ENCODE assay signal across 25 mouse cellular contexts in the genomic region with DNA sequence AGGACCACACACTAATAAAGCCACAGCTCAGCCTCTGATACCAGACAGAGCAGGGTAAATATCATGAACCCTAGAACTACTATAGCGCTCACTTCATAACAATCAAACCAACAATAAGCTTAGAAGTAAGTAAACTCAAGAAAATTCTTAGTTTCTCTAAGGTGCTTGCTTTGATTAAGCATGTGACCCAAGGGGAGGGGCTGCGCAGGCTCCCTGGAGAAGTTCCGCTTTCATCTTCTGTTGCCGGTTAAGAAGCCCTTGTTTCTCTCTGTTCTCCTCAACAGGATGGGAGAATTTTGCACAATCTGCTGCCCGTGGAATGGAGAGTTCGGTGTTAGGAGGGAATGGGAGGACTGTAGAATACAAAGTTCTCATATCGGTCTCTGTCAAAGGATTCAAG. TPM values are rescaled to one million over a fixed set of nuclear protein-coding genes. Genes with fewer than 3 reads are reported as not detected.
DNase-seq lines count a peak whose midpoint lies in the region; ATAC-seq and TF ChIP-seq lines count a peak whose summit lies in the region.
"Had no signal": no experiment of that assay in that cellular context is flagged by ENCODE, and none has a peak within 500 bp of the region (broad histone marks: within the 10 kb centered on the region; RNA-seq: fewer than 3 reads in every experiment).

No protein-coding gene starts in this region.

- no peak for DNase-seq in testis, postnatal 14 days (ENCODE audit: low spot score)
- DNase-seq in left cerebral cortex, adult 18-20 months (ENCODE audit: low spot score in 2 of 2): no peak
- no peak for DNase-seq in thymus, postnatal 36 days
- DNase-seq: adrenal gland, adult 8-10 months; adrenal gland, postnatal 14 days; adrenal gland, postnatal 36 days; cerebellum, adult 11-12 months; cerebellum, adult 2 months; cerebellum, adult 9-10 months; cerebellum, postnatal 10 days; cerebellum, postnatal 25 days; forebrain, postnatal 0 days had no signal

- H3K4me3 ChIP-seq in testis, adult 2 months (ENCODE audit: control insufficient read depth, low read depth, low read length): 0 out of 2 replicates have a peak overlapping the region, but pooled peaks have one; percentile 24
- H3K4me3 ChIP-seq: embryonic facial prominence, embryonic 10.5 days; embryonic facial prominence, embryonic 12.5 days; forebrain, embryonic 13.5 days; forebrain, embryonic 15.5 days had no signal

- H3K4me1 ChIP-seq in testis, adult 2 months (ENCODE audit: control insufficient read depth, insufficient read depth, low read length): peaks cover 3% of the 10 kb centered on the region; the same call in 1 of the 2 replicates
- H3K4me1 ChIP-seq: embryonic facial prominence, embryonic 10.5 days; embryonic facial prominence, embryonic 12.5 days had no signal

- no peak overlapping the region for H3K27ac ChIP-seq in testis, adult 2 months (ENCODE audit: control insufficient read depth, insufficient read depth, low read depth, low read length)
- H3K27ac ChIP-seq: embryonic facial prominence, embryonic 10.5 days; embryonic facial prominence, embryonic 12.5 days; forebrain, embryonic 13.5 days; forebrain, embryonic 15.5 days had no signal

- peak; percentile 44 for ATAC-seq in granulocyte monocyte progenitor cell, adult 5-6 weeks (replicated peaks; ENCODE audit: poor library complexity, severe bottlenecking)
- ATAC-seq: activated CD4-positive, CD25-positive, alpha-beta regulatory T cell, adult 4 months; forebrain, embryonic 13.5 days; forebrain, embryonic 15.5 days; forebrain, postnatal 0 days; Patski had no signal

- H3K27me3 ChIP-seq in testis, adult 2 months (ENCODE audit: control insufficient read depth, insufficient read depth, low read length): no peaks in the 10 kb centered on the region
- H3K27me3 ChIP-seq: embryonic facial prominence, embryonic 12.5 days; forebrain, embryonic 13.5 days; forebrain, embryonic 15.5 days had no signal

- no peak for TF ChIP-seq POLR2A in testis, adult 2 months (IDR thresholded peaks at IDR 0.05; ENCODE audit: control insufficient read depth, low read depth, low read length)

- H3K36me3 ChIP-seq in testis, adult 2 months (ENCODE audit: control insufficient read depth, insufficient read depth, low read length): no peaks in the 10 kb centered on the region
- H3K36me3 ChIP-seq: embryonic facial prominence, embryonic 10.5 days; embryonic facial prominence, embryonic 12.5 days; forebrain, embryonic 15.5 days; G1E had no signal

- TF ChIP-seq CTCF in testis, adult 2 months (IDR thresholded peaks at IDR 0.05; ENCODE audit: control insufficient read depth, insufficient read depth, insufficient replicate concordance, low read depth, low read length): no peak

RNA-seq across cellular contexts. Expression of a gene that starts 6.4 kb away (rescaled TPM):
- 0.23 and 0.35 TPM in 2 replicates for polyA plus RNA-seq in testis, adult 2 months (2012; rRNA removed)
- total RNA-seq in granulocyte monocyte progenitor cell, adult 5-6 weeks (2014; fragmentation: Nextera tagmentation): not detected in 2 replicates
- total RNA-seq in granulocyte monocyte progenitor cell, adult 5-6 weeks (2017): not detected in 2 replicates
- under 1 TPM; 0.09 to 0.12 TPM for total RNA-seq in left cerebral cortex, adult 18-20 months (2021)
- total RNA-seq: adrenal gland, adult 18-20 months; adrenal gland, adult 8-10 months; adrenal gland, postnatal 14 days; adrenal gland, postnatal 36 days had no signal
- polyA plus RNA-seq: activated CD4-positive, CD25-positive, alpha-beta regulatory T cell, adult 4 months; C2C12; embryonic facial prominence, embryonic 10.5 days; embryonic facial prominence, embryonic 12.5 days; embryonic facial prominence, embryonic 14.5 days; forebrain, embryonic 11.5 days; G1E; Patski had no signal
